9 mouse cellular contexts compared by ENCODE assay signal in the genomic region with DNA sequence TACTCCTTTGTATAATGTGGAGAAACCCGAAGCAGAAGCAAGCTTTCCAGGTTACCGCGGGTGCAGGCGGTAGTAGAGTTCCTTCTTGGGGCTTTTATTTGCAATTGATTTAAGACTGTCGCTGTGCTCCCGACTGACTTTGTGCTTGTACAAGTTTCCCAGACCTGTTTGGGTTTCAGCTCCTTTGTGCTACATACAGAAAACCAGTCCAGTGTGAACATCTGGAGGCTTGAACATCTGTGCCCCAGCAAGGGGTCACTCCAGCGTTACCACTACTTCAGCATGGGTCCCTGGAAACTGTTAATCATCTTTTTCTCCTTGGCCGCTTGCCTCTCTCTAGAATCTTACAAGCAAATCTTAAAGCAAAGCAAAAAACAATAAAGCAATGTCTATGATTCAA.
A peak's percentile ranks its signal among the peaks of the same experiment; 100 is the strongest.
DNase-seq lines count a peak whose midpoint lies in the region; ATAC-seq and TF ChIP-seq lines count a peak whose summit lies in the region.
"Had no signal": no experiment of that assay in that cellular context is flagged by ENCODE, and none has a peak within 500 bp of the region (broad histone marks: within the 10 kb centered on the region; RNA-seq: fewer than 3 reads in every experiment).

No protein-coding gene starts in this region.

- intact Hi-C loops in gastrocnemius, adult 2 months (cut with DNase I) = loop anchor here (5.0 to 10.0 kb wide), 2 partner anchors 152 to 364 kb away; no protein-coding TSS in a partner anchor
- intact Hi-C loops in left cerebral cortex, postnatal 36 days (cut with DNase I) = no loop called here

- no peak for DNase-seq in gastrocnemius, adult 2 months
- DNase-seq in gastrocnemius, postnatal 10 days = no peak
- peak; percentile 31 for DNase-seq in embryo, embryonic 9.5 days (ENCODE audit: extremely low spot score)
- DNase-seq in lung, postnatal 36 days = peak; percentile 10
- no peak for DNase-seq in left cerebral cortex, postnatal 36 days (ENCODE audit: low spot score in 2 of 2)
- no peak for DNase-seq in cerebellum, adult 2 months
- DNase-seq in layer of hippocampus, postnatal 14 days (ENCODE audit: low spot score in 2 of 2) = no peak
- DNase-seq: B cell, adult 2 months had no signal

- peak overlapping the region; percentile 54; the same call in 1 of the 2 replicates for H3K4me3 ChIP-seq in gastrocnemius, adult 2 months
- H3K4me3 ChIP-seq in intestine, postnatal 0 days (ENCODE audit: low read depth, low read length) = no peak overlapping the region
- no peak overlapping the region for H3K4me3 ChIP-seq in cerebellum, adult 2 months (replicated peaks; ENCODE audit: insufficient read depth, low read depth, low read length)

- no peak overlapping the region for H3K4me2 ChIP-seq in intestine, postnatal 0 days (replicated peaks; ENCODE audit: low read depth)

- no peak for TF ChIP-seq POLR2A in cerebellum, adult 2 months (IDR thresholded peaks at IDR 0.05; ENCODE audit: borderline replicate concordance, insufficient read depth, low read length)

- ATAC-seq in intestine, postnatal 0 days = no peak

- H3K36me3 ChIP-seq in intestine, postnatal 0 days (ENCODE audit: control insufficient read depth, insufficient read depth) = no peaks in the 10 kb centered on the region

- no peak overlapping the region for H3K9ac ChIP-seq in intestine, postnatal 0 days (ENCODE audit: low read depth, low read length)

- 35% methylated on average over 8 of the region's 8 CpGs for WGBS in intestine, postnatal 0 days
- WGBS in cerebellum, adult 2 months = 31% methylated on average over 8 of the region's 8 CpGs

- TF ChIP-seq CTCF in gastrocnemius, adult 2 months (IDR thresholded peaks at IDR 0.05) = no peak
- TF ChIP-seq CTCF in intestine, postnatal 0 days (IDR thresholded peaks at IDR 0.05; ENCODE audit: low read depth) = no peak
- TF ChIP-seq CTCF in cerebellum, adult 2 months (IDR thresholded peaks at IDR 0.05; ENCODE audit: borderline replicate concordance, insufficient read depth, low read depth, low read length) = no peak

- H3K27ac ChIP-seq in gastrocnemius, adult 2 months = peak overlapping the region; percentile 82
- peak overlapping the region; percentile 46 for H3K27ac ChIP-seq in intestine, postnatal 0 days (ENCODE audit: low read depth, low read length)
- no peak overlapping the region for H3K27ac ChIP-seq in cerebellum, adult 2 months (ENCODE audit: insufficient read depth, low read length)

- H3K27me3 ChIP-seq in intestine, postnatal 0 days (replicated peaks; ENCODE audit: control insufficient read depth, insufficient read depth, low read length) = no peaks in the 10 kb centered on the region
- H3K27me3 ChIP-seq in cerebellum, adult 2 months (ENCODE audit: control insufficient read depth, insufficient read depth, low read length) = no peaks in the 10 kb centered on the region

- no peaks in the 10 kb centered on the region for H3K4me1 ChIP-seq in intestine, postnatal 0 days (replicated peaks; ENCODE audit: control insufficient read depth, insufficient read depth, low read length)
- H3K4me1 ChIP-seq in cerebellum, adult 2 months (ENCODE audit: control insufficient read depth, insufficient read depth, low read length) = no peaks in the 10 kb centered on the region

- H3K9me3 ChIP-seq in intestine, postnatal 0 days (ENCODE audit: control insufficient read depth) = no peaks in the 10 kb centered on the region

Comparison
In these comparisons a context has a peak if more than half of its experiments do, and no peak if none do; other contexts are left out.
1. DNase-seq: peak in embryo, embryonic 9.5 days (single experiment) and lung, postnatal 36 days (single experiment); none in gastrocnemius, adult 2 months (single experiment), gastrocnemius, postnatal 10 days (single experiment), left cerebral cortex, postnatal 36 days (0 of 2), cerebellum, adult 2 months (0 of 2) and layer of hippocampus, postnatal 14 days (0 of 2).